Mouse (Mus musculus) heart, postnatal 0 days (tissue): Measurements from ENCODE around the gene 4833439L19Rik.

Experiments used
- CTCF ChIP-seq: IDR thresholded peaks from 2 replicates; pipeline ENCODE4 v1.5.1; 2016; ENCODE audit warnings: antibody characterized with exemption, control low read depth, low read depth
- EP300 ChIP-seq: IDR thresholded peaks from 2 replicates; pipeline ENCODE4 v1.6.1; 2016; ENCODE audit warnings: antibody characterized with exemption, low read depth

GRCm38 (mm10) chr13:54571637-54572036 lies 6.4 kb upstream of the 4833439L19Rik start:
- no peak for TF ChIP-seq CTCF
- TF ChIP-seq EP300: no peak
